Mouse (Mus musculus): ENCODE data around the gene Gm7879. TPM values are rescaled to one million over a fixed set of nuclear protein-coding genes. Genes with fewer than 3 reads are reported as not detected.

Gene Gm7879
- polyA plus RNA-seq, 1 experiment, result not detected

GRCm38 (mm10) chr5:43959884-43960440, 47.0 kb downstream of the Gm7879 start:
- H3K27ac ChIP-seq (ENCODE audit: control insufficient read depth, insufficient read depth, low read depth, low read length, poor library complexity), result no peak overlapping the region
- no peak overlapping the region for H3K4me3 ChIP-seq (replicated peaks; ENCODE audit: control insufficient read depth, low read depth, low read length)
- WGBS, result 72% methylated on average over 3 of the region's 3 CpGs
- no peaks in the 10 kb centered on the region for H3K4me1 ChIP-seq (ENCODE audit: control insufficient read depth, insufficient read depth, low read length)
- TF ChIP-seq CTCF (IDR thresholded peaks at IDR 0.05; ENCODE audit: control insufficient read depth, insufficient read depth, low read length), result no peak
- no peak for TF ChIP-seq POLR2A (IDR thresholded peaks at IDR 0.05; ENCODE audit: borderline replicate concordance, control insufficient read depth, low read depth, low read length)

- Histone ChIP-seq H3K27ac (ENCODE audit: control insufficient read depth, insufficient read depth, low read depth, low read length, poor library complexity) (no peak overlapping the region), H3K4me3 (replicated peaks; ENCODE audit: control insufficient read depth, low read depth, low read length) (no peak overlapping the region), H3K4me1 (ENCODE audit: control insufficient read depth, insufficient read depth, low read length) (no peaks in the 10 kb centered on the region)
- WGBS, result 88% methylated on average over 3 of the region's 3 CpGs
- TF ChIP-seq CTCF (IDR thresholded peaks at IDR 0.05; ENCODE audit: control insufficient read depth, insufficient read depth, low read length) (no peak), POLR2A (IDR thresholded peaks at IDR 0.05; ENCODE audit: borderline replicate concordance, control insufficient read depth, low read depth, low read length) (no peak)
These were observed 48.1 kb downstream of the Gm7879 start for GRCm38 (mm10) chr5:43961056-43961455.

Other genes with a start within 250 kb of the Gm7879 start
- 4.7 and 26.2 TPM in 2 replicates for gene Bst1, start 94.3 kb upstream of the Gm7879 start, polyA plus RNA-seq (2011; ENCODE audit: insufficient read depth, insufficient read length, low replicate concordance, missing spikeins)
- 10.3 and 22.8 TPM in 2 replicates for gene Fbxl5, start 91.5 kb upstream of the Gm7879 start, polyA plus RNA-seq (2011; ENCODE audit: insufficient read depth, insufficient read length, low replicate concordance, missing spikeins)
- gene Cd38, start 44.6 kb upstream of the Gm7879 start, polyA plus RNA-seq (2011; ENCODE audit: insufficient read depth, insufficient read length, low replicate concordance, missing spikeins), result 4.1 and 5.7 TPM in 2 replicates
- 2.2 TPM in 1 of 2 replicates, not detected in the other for gene Fgfbp1, start 68.6 kb downstream of the Gm7879 start, polyA plus RNA-seq (2011; ENCODE audit: insufficient read depth, insufficient read length, low replicate concordance, missing spikeins)
- 7.3 and 58.9 TPM in 2 replicates for gene Prom1, start 188.9 kb downstream of the Gm7879 start, polyA plus RNA-seq (2011; ENCODE audit: insufficient read depth, insufficient read length, low replicate concordance, missing spikeins)

Data from bone marrow, adult 2 months (tissue).